Mouse (Mus musculus): Measurements from ENCODE around the gene Sema3d.

Sema3d gene

DNA sequence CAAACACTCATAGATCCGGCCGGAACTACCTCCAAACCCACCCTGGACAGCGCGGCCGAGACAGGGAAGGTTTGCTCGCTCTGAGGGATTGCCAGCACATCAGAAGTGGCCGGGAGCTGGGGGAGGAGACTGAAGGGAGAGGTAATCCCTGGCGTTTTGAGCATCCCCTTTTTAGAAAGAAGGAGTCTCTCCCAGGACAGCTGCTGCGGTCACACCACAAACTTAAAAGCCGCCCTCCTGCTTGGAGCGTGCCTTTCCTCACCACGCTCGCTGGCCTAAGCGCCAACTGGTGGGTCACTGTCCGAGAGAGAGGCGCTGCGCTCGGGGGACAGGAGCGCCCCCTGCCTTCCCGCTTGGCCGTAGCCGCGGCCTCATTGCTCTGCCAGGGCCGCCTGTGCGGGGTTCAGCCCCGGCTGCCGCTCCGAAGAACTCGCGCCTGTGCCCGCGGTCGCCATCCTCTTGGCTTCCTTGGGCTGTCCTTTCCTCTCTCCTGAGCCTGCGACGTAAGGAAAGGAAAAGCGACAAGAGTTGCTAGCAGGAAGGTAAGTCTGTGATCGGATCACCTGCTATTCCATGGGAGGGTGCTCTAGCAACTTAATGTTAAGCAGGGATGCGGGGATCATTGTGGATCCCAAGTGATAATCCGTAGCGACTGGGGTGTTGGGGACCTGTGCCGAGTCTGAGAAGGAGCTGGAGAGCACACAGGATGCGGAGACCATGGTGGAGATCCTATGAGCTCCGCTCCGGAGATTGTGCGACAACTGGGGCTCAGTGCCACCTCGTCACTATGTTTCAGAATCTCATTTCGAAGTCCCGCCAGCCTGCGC, at the start of gene Sema3d:
Sema3d (plus strand) TSS at position 253 of the 827 bp plus-strand sequence.
- DNase-seq (ENCODE audit: low spot score in 2 of 2): no peak

DNA sequence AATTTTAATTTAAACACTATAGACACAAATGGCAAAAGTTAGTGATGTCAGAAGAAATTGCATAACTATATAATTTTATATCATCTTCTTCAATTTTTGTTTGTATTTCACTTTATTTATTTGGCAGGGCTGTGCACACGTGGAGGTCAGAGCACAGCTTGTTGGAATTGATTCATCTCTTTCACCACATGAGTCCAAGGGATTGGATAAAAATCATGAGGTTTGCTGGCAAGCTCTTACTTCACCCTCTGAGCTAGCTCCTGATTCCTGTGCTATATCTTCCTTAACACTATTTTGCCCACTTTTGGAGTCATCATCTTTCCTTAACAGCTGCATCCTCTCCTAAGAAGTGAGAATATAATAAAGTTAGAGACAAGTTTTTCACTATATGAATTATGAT, 5.9 kb upstream of the Sema3d start:
- no peak for DNase-seq (ENCODE audit: low spot score in 2 of 2)

DNA sequence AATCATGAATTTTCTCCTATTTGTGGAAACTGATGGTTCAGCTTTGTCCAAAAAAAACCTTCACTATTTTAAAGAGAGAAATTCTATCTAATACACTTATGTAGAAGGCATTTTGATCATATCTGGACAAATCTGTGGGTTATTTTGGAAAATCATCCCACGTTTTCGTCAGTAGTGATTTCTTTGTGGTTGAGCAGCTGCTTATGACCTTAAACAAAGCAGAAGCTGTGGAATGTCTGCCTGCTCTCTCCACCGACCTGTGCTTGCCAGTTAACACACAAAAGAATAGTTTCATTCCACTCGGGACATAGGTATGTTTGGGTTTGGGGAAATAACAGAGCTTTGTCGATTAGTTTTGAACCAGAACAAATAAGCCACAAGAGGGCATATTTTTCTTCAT, 4.3 kb upstream of the Sema3d start:
- DNase-seq (ENCODE audit: low spot score in 2 of 2): no peak

DNA sequence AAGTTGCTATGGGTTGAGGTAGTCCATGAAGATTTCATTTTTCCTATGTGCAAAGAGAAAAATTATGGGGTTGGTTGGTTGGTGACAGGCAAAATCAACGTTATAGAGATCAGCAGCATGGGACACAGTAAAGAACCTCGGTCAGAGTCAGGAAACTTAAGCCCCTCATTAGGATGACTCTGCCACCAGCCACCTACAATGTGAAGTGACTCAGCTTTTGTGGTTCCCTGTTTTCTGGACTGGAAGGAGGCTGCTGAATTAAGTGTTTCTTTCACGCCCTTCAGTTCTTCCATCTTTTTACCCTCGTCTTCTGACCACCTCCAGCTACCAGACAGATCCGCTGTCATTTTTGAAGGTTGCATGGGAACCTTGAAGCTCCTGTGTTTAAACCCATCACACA, 1.2 kb upstream of the Sema3d start:
- no peak for DNase-seq (ENCODE audit: low spot score in 2 of 2)

DNA sequence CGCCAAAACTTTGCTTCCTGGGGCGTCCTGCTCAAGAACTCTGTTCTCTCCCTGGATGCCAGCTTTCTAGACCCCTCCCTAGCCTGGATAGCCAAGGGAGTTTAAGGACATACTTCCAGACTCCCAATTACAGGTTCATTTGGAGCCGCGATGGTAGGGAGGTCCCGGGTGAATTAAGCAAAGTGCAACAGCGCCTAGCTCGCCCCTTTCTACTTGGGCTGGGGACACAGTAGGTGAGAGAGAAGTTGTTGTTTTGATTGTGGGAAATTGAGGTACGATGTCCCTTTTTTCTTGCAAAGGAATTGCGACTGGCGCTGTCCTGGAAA, 738 bp downstream of the Sema3d start:
- DNase-seq (ENCODE audit: low spot score in 2 of 2): no peak

DNA sequence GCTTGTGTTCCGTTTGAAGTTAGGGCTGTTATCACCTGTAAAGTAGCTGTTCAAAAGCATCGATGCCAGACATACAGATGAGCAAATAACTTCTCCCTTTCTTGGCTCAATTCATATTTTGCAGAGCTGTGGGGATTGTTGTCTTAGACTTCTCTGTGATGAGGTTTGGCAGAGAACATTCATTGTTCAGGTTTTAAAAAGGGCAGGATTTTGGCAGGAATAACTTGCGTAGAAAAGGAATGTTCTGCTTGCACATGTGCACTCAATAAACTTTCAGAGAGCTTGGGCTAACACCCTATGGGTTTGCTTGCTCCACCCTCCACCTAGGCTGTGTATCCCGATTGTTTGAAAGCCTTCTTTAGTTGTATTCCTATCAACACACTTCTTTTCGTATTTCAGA, 9.5 kb downstream of the Sema3d start:
- no peak for DNase-seq (ENCODE audit: low spot score in 2 of 2)

DNA sequence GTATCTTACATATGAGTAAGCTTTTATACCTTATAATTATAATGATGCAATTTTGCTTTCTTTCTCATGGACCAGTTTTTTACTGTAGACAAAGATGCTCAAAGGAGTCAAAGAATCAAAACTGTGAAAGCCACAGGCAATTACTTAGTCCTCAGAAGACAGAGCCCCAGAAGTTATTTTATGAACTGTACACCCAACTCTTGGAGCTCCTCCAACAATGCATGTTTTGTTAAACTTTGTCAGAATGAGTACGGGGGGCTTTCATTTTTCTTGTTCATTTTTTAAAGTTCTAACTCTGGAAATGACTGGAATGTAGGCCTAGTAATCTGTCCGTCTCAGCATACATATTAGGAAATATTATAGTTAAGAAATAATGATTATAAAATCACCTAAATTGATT, 16.1 kb downstream of the Sema3d start:
- no peak for DNase-seq (ENCODE audit: low spot score in 2 of 2)

DNA sequence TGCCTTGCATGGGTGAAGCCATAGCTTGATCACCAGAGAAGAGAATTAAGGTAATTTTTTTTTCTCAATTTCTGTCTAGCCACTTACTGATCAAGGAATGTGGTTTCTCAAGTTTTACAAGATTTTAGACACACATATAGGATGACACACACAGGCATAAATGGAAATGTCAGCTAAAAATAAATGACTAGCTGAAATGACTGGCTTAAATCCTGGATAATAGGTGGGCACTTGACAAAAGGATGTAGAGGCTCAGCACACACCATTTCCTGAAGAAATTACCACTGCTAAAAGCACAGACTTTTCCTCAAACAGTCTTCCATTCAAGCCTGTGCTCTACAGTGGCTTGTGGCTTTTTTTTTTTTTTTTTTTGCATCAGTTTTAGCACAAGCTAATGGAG, 21.0 kb downstream of the Sema3d start:
- DNase-seq (ENCODE audit: low spot score in 2 of 2): no peak

DNA sequence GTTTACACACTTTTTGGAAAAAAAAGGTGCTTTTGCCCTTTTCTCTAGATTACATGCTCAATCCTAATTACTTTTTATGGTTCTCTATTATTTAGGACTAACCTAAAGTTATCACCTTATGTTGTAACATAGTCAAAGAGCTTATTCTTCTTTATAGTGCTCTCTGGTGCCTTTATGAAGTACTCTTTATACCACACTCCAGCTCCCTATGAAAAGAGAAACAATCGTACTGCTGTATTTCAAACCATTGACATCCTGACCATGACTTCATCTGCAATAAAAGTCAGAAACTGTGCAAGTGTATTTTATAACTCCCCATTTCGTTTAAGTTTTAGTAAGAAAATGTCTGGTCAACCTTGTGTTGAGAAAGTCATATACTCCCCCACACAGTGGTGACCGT, 29.4 kb downstream of the Sema3d start:
- no peak for DNase-seq (ENCODE audit: low spot score in 2 of 2)

DNA sequence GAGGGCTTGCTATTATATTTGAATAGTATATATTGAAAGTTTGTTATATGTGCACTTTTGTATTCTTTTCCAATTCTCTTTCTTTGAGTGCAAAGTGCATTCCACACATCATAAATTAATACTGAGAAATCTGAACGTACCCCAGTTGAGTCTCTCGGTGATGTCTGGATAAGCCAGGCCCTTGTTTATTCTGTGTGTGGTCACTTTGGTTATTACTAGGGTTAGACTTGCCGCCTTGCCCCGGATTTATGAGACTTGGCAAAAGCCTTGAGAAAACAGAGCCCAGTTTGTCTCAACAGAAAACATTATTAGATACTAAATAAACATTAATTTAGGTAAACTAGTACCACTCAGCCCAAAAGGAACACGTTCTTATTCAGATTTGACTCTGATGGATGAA, 40.1 kb downstream of the Sema3d start:
- no peak for DNase-seq (ENCODE audit: low spot score in 2 of 2)

DNA sequence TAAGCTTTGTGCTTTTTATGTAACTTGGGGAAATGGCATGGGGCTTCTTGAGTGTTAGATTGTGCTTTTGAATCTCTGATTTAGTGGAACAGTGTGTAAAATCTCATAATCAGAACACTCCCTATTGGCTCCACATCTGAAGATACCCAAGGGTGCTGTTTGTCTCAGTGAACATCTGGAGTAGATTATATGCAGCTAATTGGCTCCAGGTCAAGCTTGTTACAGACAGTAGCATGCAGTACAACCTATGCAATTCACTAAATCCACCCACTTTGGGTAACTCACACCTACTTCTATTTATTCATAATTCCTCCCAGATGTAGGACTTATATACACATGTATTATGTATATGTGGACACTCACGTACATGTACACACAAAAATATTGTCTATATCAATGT, 58.6 kb downstream of the Sema3d start:
- no peak for DNase-seq (ENCODE audit: low spot score in 2 of 2)

DNA sequence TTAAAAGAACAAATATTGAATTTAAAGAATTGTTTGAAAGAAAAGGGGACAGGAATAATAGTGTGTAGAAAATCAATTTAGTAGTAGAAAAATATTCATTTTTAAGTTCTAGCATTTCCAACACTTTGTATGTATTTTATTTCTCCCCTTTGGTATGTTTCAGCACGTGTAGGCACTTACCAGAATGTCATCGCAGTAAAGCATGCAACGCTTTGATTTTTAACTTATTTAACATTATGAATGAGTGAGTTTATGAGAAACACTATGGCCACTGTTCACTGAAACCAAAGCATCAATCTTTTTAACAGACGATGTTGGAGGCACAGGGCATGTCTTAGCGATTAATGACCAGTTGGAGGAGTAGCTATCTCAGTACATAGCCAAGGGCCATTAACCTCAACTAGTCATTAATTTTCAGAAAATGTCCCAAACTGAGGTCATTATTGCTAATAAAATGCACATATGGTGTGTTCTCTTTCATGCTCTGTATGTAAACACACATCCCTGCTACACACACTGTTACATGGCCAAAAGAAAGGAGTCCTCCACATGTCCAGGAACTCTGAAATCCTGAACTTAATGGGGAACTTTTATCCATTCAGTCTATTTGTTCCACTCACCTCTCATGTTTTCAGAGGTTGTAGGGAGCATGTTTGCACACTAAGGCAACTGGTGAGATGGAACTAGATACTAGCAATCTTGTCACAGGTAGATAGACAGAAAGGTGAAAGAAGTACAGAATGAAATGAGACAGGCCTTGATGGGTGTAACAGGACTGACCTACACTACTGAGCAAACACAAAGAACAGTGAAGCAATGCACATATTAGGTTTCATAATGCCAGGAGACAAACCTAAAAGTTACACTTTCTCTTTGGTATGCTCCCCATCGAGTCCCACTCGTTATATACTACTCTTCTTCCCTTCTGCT, 59.3 kb downstream of the Sema3d start:
- DNase-seq (ENCODE audit: low spot score in 2 of 2): no peak

DNA sequence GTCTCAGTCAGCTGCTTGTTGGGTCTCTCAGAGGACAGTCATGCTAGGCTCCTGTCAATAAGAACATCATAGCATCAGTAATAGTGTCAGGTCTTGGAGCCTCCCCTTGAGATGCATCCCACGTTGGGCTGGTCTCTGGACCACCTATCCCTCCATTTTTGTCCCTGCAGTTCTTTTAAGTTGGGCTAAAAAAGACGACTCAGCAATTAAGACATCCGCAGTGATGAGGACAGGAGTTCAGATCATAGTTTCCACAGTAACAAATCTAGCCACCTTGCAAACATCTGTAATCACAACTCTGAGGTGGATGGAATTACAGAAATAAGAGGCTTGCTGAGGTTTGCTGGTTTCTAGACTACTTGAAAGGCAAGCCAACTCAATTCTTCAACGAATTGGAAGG, 67.9 kb downstream of the Sema3d start:
- DNase-seq (ENCODE audit: low spot score in 2 of 2): no peak

DNA sequence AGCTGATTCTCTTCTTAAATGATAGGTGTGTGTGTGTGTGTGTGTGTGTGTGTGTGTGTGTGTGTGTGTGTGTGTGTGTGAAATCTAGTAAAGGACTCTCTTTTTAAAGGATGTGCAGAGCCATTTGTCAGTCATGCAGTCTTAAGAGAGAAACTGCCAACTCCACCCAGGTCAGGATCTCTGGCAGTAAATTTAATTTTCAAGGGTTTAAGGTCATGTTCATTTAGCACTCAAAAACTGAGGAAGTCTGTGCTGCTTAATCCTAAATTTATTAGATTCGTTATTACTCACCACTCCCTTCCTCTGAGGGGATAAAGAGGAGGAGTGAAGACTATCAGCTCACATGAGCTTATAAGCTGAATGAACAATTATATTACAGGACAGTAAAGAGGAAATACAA, 71.8 kb downstream of the Sema3d start:
- DNase-seq (ENCODE audit: low spot score in 2 of 2): no peak

DNA sequence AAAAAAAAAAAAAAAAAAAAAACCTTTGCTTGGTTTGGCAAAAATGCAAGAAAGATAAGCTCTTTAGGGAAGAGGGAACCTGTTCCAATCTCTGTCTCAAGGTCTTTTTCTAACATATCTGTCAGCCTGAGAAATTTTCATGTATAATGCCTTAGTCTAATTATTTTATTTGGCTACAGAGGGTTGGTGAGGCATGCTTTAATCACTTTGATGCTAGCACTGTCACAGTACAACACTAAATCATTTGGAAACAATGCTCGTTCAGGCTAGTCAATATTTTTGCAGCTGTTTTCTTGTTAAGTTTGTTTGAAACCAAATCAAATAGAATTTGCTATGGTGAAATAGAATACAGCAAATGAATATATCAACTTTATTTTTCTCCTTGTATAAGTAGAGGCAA, 74.3 kb downstream of the Sema3d start:
- DNase-seq (ENCODE audit: low spot score in 2 of 2): no peak

DNA sequence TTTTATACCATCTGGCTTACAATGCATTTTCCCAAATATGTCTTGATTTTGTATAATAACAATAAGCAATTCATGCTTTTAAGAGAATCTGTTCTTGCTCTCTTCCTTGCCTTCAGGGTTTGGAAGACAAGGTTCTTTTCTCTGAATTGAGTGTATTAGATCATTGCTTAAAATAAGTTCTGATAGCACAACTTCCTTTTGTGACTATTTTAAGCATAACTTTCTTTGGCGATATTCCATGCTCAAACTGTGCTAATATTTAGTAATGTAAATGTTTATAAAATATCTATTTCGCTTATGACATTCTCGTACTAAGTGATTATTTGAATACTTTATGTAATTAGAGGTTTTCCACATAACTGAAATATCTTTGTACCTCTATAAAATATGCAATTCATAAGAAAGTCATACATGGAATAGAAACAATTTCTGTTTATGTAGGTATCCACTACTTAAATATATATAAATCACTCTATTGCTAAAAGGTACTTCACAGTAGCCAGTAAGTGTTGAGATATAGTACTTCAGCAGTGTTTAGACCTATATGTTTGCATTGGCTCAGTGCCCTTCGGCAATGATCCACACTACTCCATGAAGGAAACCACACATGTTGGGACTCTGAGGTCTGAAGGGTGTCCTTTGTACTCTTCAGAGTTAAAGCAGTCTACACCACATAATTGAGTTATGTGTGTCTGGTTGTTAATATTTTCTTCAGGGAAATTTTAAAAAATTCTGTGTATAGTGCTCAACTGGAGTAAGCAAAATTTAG, 84.6 kb downstream of the Sema3d start:
- no peak for DNase-seq (ENCODE audit: low spot score in 2 of 2)

DNA sequence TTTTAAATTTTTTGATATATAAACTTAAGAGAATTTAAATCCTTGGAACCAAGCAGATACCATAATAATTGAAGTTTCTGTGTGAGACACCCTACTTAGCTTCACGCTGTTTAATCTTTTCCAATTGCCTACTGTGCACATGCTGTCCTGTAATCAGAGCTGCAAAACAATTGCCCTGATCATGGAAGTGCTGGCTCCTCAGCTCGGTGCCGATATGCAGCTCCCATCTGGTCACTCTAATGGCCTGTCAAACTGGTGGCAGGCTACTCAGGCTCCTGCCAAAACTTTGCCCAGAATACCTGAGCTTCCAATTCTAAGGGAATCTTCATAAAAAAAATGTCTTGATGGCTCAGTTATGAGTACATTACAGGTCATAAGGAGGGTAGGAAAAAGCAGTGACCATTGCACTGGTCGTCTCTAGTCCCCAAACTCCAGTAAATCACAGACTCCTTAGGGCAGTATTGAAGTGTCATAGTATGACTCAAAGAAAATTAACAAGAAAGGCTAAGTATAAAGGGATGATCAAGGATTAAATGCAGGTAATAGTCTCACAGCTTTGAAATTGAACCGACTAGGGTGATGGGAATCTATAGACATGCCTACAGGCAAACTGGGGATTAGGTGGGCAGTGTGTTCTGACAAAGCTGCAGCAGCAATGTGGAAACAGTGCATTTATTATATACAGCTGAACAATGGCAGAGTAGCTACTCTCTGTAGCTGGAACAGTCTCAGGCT, 91.9 kb downstream of the Sema3d start:
- DNase-seq (ENCODE audit: low spot score in 2 of 2): no peak

DNA sequence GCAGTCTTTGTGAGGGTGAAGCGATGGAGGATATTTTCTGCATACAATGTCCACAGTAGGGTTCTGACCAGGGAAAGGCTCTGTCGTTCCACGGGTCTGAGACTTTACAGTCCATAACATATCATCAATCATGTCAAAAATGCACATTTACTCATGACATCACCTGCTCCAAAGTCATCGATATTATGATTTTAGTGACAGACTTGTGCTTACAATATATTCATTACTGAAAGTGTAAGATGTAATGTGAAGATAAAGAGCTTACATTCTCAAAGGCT, 92.4 kb downstream of the Sema3d start:
- no peak for DNase-seq (ENCODE audit: low spot score in 2 of 2)

DNA sequence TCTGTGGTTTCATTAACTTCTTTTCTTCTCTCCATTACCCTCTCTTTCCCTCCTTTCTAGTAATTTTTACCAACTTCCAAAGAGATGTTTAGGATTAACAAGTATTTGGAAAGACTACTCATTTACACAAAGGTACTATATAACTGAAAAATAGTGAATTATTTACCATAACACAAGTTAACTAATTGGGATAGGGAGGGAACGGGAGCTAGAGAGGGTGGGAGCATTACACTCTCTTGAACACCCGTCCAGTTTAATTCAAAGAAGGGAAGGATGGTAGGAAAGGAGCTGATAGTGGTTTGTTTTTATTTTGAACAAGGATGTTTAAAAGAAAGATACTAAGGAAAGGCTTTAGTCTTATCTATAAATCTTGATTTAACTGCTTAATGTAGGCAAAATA, 104.7 kb downstream of the Sema3d start:
- no peak for DNase-seq (ENCODE audit: low spot score in 2 of 2)

DNA sequence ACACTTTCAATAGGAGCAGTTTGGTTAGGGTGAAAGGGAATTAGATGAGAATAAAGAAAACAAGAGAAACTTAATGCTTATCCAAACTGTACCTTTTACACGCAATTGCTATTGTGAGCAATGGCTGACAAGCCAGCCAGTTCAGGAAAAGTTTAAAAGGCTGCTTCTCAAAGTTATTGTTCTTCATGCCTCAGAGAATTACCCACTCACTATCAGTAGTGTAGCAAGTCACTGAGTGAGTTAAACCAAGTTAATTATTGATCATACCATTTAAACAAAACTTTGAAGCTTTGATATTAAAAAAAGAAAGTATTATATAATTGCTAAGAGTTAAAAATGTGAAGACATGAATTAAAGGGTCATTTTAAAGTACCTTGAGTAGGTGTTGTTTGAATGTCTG, 108.5 kb downstream of the Sema3d start:
- no peak for DNase-seq (ENCODE audit: low spot score in 2 of 2)

DNA sequence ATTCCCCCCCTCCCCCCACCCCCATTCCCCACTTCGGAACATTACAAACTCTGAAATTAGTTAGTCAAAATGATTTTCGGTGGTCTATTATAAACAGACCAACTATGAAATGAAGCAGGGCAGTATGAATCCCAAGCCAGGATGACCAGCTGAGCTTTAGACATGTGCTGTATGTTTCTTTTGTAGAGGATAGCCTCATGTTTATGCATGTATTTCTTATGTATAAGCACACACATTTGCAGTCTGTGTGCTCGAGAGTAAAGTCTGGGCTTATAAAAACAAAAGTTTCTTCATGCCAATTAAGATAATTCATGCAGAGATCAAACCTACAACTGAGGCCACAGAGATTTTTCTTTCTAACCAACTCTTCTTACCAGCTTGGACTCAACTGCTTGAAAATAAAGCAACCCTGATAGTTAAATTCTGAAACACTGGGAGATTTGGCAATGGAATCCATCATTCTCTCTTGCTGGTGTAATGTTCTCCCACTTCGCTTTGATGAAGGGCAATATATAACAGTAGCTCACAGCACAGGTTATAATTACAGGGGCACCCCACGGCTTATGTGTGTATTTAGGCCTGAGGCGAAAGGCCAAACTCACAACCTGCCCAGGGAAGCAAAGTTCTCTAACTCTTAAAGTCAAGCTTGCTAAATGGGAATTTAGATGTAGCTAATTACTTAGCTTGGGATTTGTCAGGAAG, 115.2 kb downstream of the Sema3d start:
- DNase-seq (ENCODE audit: low spot score in 2 of 2): no peak
